Mouse (Mus musculus): Measurements from ENCODE around the gene Pklr.
"Not testable (repeated sequence)": the region's sequence is repeated elsewhere in the genome, so short reads cannot be mapped to it uniquely, and the experiment has no call there.

The Pklr gene

DNA sequence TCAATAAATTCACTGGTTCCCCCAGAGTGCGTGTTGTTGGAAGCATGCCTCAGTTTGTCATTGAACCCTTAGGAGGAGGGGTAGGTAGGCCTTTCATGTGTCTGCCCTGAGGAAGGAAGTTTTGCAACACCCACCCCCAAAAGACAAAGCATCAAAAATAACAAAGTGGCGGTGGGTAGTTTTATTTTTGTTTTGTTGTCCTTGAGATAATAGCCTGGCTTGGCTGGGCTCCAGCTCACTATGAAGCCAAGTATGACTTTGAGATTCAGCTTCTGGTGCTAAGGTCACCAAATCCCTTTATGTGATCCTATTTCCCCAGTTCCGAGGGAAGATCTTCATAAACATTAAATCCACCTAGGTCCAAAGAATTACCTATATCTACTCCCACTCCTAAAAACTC, 11.7 kb upstream of the Pklr start:
- DNase-seq (ENCODE audit: low spot score in 2 of 2): no peak

DNA sequence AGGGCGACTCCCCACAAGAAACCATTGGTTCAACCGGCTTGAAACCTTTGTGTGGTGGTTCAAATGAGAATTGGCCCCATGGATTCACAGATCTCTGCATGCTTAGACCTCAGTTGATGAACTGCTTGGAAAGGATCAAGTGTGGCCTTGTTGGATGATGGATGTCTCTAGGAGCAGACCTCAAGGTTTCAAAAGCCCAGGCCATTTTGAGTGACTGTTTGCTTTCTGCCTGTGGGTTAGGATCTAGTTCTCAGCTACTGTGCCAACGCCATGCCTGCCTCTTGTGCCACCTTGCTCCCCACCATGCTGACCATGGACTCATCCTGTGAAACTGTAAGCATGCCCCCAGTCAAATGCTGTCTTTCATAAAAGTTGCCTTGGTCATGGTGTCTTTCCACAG, 10.0 kb upstream of the Pklr start:
- no peak for DNase-seq (ENCODE audit: low spot score in 2 of 2)

DNA sequence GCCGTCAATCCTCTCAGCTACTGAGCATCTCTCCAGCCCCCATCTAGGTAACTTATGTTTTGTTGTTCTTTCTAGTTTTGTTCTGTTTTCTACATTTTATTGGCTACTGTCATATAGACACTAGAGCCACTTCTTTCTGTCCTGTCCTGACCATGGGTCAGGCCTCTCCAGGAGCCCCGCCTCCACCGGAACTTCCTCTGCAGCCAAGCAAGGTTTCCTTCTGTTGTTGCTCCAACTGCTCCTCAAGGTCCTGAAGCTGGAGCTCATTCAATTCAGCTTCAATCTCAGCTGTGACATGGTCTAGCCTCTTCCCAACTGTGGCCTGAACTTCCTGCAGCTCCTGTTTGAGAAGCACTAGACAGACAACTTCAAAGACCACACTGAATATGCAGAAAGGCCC, 6.0 kb upstream of the Pklr start:
- no peak for DNase-seq (ENCODE audit: low spot score in 2 of 2)

DNA sequence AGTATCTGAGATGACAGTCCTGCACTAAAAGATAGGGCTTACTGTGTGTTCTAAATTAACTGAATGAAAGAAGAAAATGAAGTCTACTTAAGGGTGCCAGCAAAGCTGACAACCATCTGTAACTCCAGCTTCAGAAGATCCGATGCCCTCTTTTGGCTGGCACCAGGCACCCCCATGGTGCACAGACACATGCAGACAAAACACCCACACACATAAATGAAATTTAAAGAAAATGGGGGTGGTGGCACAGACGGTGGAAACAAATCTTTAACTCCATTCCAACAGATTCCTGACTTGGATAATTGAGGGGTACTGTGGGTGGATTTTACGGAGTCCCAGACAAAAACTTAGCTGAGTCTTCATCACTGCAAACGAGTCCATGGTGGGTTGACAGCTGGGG, 4.1 kb upstream of the Pklr start:
- no peak for DNase-seq (ENCODE audit: low spot score in 2 of 2)

DNA sequence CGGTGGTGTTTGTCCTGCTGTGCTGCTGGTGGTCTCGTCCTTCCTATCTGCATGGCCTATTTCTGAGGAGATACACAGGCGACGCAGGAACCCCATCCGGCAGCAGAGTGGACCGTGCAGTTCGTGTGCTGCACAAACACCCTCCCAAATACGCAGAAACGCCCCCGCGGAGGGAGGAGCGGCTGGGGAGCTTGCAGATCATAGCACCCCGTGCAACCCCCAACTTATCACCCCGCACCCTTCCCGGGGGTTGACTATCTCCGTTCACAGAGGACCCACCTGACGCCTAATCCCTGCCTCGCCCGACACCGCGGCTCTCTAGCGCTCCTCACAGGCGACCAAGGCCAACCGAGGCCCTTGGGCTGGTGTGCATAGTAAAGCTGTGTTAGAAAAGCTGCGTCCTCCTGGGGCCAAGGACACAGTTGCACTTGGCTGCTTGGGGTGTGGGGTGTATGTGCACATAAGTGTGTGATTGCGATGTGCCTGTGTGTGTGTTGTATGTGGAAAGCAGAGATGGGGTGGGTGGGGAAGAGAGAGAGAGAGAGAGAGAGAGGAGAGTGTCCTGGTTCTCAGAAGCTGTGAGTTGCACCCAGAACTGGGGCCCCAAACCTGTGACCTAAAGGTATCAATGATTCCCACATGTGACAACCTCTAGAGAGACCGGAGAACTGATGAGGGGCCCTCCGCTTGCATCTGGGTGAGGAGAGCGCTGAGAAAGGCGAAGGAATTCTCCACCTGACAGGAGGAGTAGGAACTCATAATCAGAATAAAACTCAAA, 3.5 kb upstream of the Pklr start:
- peak; percentile 35 to 43 for DNase-seq (ENCODE audit: low spot score in 2 of 2)

DNA sequence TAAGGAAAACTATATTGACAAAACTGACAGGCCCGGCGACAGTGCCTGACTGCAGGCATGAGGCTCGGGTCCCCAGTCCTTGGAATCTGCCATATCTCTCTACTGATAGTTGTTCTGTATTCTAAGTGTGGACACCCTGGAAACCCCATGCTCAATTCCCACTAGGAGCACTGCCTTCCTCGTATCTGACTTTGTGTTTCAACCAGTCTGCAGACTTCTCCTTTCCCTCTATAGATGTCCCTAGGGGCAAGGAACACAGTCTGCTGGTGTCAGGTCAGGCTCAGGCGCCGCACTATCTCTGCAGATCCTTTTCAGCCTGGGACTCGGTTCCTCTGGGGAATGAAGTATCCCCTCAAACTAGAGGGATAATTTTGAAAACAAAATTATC, 2.9 kb upstream of the Pklr start:
- no peak for DNase-seq (ENCODE audit: low spot score in 2 of 2)

DNA sequence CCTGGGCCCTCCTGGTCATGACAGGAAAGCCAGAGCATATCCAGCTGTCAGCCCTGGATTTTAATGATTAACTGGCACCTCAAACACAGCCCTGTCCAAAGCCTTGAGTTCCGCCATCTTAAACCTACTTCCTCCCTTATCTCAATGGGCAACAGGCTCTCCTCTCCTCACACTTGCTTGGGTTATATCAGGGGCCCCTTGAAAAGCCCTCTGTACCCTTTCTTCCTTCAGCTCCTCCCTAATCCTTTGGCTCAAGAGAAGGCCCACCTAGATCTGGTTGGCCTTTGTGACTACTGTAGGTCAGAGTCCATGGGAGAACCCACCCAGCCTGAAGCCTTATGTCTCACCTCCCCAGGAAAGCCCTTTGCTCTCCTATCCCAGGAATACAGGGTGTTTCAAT, 2.2 kb upstream of the Pklr start:
- no peak for DNase-seq (ENCODE audit: low spot score in 2 of 2)

DNA sequence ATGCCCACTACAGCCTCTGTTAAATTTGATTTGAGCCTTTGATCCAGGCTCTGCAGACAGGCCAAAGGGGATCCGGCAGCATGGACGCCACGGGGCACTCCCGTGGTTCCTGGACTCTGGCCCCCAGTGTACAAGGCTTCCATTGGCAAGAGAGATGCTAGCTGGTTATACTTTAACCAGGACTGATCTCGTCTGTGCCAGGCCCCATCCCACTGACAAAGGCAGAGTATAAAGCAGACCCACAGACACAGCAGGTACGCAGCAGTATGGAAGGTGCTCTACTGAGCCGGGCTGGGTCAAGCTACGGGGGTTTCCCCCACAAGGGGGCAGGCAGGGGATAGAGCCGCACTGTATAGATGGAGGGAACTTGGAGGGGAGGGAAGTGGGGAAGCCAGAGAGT, 423 bp downstream of the Pklr start:
- DNase-seq (ENCODE audit: low spot score in 2 of 2): no peak

DNA sequence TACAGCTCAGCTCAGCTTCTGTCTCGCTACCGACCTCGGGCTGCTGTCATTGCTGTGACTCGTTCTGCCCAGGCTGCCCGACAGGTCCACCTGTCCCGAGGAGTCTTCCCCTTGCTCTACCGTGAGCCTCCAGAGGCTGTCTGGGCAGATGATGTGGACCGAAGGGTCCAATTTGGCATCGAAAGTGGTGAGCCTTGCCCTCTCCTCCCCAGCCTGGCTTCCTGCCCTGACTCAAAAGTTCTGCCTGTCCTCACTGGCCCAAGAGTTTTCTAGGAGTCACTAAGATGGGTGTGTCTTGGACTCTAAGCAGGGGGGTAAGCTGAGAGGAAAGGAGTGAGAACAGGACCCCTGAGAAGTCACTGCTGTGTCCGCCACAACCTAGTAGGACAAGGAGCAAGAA, 8.9 kb downstream of the Pklr start:
- DNase-seq (ENCODE audit: low spot score in 2 of 2): no peak

DNA sequence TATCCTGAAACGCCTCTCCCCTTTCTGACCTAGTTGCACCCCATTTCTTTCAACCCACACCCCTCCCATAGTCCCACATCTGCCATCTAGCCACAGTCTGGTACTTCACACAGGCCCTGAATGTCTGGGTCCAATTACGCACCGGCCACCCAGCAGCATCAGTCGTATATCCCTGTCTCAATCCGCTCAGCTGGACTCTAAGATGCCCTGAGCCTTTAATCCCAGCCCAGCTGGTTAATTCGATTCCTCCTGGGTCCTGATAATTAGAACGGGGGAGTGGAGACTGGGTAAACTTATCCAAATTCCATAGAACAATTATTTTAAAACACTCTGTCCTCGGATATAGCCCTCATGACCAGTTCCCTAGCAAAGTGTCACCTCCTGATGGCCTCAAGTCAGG, 9.6 kb downstream of the Pklr start:
- no peak for DNase-seq (ENCODE audit: low spot score in 2 of 2)

DNA sequence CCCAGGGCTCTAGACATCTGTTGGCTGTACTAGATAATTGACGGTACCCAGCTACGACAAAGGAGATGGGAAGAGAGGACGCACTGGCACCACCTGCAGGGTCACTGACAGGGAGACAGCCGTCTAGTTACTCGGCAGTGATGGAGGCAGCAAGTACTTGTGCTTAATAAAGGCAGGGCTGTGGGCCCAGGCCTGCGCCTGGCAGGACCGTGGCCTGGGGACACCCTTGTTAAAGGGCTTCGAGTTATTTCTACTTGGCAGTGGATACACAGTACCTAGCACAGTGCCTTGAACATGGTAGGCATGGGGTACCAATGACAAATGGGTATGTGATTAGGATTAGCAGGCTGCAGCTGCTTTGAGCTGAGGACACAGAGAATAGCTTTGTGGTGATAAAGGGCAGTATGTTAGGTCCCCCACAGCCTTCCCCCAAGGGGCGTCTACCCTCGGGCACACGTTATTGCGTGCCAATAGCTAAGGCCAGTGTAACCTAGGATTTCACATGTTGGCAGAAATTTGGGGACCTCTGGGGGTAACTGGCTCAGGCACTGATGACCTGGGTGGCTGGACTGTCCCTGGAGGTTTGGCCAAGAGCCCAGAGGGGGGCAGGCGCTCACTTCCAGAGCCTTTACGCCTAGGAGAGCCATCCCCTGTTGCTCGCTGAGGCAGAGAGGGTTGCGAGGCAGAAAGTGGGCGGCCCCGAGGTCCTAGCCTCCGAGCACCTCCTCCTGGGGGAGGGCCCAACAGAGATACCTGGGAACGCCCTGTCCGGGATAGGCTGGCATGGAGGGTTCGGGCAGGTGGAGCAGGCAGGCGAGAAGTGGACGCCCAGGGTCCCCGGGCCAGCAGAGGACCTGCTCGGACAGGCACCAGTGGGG, 11.4 kb downstream of the Pklr start:
- DNase-seq (ENCODE audit: low spot score in 2 of 2): no peak

DNA sequence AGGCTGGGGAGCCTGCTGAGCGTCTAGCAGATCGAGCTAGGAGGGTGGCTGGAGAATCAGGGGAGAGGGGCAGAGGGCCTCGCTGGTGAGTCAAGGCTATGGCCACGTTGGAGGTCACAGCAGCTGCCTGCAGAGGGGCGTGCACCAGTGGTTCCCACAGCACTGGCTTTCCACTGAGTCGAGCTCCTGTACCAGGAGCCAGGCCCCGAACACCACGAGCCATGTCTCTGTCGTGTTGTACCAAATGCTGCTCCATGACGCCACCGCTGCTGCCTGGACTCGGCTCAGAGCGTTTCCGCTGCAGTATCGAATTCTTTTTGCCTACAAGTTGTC, 12.0 kb downstream of the Pklr start:
- no peak for DNase-seq (ENCODE audit: low spot score in 2 of 2)

DNA sequence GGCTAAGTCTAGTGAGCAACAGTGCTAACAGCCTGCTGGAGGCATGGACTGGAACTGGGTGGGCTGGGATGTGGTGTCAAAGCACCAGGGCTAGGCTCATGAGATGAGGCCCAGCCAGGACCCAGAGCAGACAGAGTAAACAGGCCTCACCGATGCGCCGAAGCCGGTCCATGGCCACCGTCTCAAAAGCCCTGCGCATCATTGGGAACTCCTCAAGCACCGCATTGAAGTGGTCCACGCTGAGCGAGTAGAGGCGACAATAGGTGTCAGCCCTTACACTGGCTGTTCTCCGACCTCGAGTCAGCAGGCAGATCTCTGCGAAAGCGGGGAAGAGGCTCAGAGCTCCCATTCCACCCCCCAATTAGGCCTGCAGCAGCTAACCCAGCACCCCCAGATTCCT, 12.6 kb downstream of the Pklr start:
- DNase-seq (ENCODE audit: low spot score in 2 of 2): no peak

DNA sequence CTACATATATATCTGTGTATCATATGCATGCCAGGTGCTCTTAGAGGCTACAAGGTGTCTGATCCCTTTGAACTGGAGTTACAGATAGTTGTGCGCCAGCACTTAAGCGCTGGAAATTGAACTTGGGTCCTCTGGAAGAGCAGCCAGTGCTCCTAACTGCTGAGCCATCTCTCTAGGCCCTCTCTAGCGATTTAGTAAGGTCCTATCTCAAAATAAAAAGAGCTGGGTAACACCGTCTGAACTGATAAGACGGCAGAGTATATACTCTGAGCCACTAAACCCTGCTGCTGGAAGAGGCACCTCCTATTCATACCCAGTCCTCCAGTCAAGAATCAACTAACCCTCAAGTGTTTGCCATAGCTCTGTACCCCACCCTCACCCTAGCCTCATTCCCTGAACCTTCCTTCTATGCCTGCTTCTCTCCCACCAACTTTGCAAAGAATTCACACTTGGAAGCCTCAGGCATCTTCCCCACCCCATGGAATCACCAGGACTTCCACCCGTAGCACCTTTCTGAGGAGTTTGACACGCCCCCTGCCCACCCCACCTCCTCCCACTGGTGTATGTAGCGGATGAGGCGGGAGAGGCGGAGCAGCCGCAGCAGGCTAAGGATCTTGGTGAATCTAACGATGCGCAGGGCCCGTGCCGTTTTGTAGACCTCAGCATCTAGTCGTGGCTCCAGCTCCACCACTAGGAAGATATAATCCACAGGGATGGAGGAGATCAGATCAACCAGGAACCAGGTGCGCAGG, 16.3 kb downstream of the Pklr start:
- no peak for DNase-seq (ENCODE audit: low spot score in 2 of 2)

DNA sequence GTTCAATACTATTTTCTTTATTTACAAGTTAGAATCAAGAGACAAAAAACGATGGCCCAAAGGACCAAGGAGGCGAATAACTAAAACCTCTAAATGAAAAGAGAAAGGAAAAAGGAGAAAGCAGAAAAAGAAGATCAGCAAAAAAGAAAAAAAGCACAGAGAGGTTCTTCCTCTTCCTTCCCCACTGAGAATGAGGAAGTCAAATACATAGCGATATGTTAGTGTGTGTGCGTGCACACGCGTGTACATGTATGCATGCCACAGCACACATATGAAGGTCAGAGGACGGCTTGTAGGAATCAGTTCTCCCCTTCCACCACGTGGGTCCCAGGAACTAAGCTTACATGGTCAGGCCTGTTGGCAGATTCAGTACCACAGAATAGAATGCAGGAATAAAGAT, 21.0 kb downstream of the Pklr start:
- no peak for DNase-seq (ENCODE audit: low spot score in 2 of 2)

DNA sequence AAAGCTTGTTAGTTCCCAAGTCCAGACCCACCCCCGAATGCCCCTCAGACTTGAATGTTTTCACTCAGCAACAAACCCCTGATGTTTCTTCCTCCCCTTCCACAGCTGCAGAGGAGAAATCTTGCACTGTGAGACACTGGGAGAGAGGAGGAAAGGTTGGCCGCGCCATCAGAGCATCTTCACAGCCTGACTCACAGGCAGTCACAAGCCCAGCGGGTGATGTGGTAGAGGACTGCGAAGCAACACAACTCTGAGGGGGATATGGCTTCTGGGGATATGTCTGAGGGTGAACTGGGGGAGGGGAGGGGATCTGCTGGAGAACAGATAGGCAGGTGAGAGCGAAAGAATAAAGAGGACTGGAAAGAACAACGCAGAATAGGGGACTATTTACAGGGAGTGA, 22.7 kb downstream of the Pklr start:
- no peak for DNase-seq (ENCODE audit: low spot score in 2 of 2)

DNA sequence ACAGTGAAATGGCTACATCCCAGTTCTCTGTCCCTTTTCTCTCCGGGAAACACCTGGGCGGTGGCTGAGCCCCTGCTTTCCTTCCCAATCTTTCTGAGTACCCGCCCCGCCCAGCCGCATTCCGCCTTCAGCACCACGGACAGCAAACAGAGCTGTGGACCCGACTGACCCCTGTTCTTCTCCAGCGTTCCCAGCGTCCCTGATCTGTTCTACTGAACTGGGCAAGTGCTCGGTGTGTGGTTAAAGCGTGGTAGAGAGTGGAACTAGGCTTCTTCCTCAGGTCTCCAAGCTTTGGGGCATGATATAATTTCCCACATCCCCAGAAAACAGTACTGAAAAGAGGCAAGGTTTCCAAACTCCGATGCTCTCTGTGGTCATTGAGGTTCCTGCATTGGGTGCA, 23.3 kb downstream of the Pklr start:
- DNase-seq (ENCODE audit: low spot score in 2 of 2): peak in 1 of 2 experiments; percentile 38

DNA sequence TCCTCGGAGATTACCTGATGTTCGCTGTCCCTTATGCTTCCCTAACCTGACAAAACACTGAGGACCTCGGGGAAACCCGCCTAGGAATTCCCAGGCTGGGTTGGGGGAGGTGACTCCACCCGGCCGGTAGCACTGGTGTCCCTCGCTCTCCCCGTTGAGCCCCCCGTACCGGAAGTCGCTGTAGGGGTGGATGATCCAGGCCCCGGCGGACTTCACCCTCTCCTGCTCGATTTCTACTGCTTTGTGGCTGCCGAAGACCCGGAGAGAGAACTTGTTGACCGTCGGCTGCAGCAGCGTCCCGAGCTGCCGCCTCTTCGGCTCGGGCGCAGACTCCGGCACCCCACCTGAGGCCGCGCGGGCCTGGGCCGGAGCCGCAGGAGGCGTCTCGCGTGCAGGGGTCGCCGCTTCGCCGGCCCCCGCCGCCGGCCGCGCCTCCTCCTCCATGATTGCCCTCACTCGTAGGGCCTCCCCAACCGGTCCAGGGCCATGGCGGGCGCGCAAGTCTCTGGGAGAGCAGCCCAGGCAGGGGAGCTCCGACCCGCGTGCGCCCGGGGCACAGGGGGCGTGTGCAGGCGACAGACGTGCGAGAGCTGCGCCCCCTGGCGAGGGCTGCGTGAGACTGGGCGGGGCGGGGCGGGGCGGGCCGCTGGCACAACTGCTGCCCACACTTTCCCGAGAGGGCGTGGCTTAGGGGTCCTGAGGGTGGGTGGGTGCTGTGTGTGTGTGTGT, 23.8 kb downstream of the Pklr start, which contains the start of gene Hcn3:
TSS of gene Hcn3 (minus strand) at position 581 of the 729 bp plus-strand sequence.
- DNase-seq (ENCODE audit: low spot score in 2 of 2): peak in 1 of 2 experiments; percentile 66

DNA sequence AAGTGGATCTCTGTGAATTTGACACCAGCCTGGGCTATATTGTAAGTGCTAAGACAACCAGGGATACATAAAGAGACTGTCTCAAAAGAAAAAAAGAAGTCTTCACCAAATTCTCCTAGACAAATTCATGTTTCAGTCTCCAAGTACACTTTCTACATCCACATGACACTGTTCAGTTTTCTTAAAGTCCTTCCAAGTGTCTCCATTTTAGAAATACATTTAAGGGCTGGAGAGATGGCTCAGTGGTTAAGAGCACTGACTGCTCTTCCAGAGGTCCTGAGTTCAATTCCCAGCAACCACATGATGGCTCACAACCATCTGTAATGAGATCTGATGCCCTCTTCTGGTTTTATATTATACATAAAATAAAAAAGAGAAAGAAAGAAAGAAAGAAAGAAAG, 25.3 kb downstream of the Pklr start:
- not testable (repeated sequence) for DNase-seq (ENCODE audit: low spot score in 2 of 2)

DNA sequence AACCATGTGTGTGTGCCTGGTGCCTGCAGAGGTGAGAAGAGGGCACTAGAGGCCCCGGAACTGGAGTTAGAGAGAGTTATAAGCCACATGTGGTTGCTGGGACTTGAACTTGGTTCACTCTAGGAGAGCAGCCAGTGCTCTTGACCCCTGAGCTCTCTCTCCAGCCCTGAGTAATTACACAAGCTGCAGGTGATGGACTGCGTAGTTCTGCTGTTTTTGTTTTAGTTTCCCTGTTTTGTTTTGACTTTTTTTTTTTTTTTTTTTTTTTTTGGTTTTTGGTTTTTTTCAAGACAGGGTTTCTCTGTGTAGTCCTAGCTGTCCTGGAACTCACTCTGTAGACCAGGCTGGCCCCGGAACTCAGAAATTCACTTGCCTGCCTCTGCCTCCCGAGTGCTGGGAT, 25.8 kb downstream of the Pklr start:
- no peak for DNase-seq (ENCODE audit: low spot score in 2 of 2)

DNA sequence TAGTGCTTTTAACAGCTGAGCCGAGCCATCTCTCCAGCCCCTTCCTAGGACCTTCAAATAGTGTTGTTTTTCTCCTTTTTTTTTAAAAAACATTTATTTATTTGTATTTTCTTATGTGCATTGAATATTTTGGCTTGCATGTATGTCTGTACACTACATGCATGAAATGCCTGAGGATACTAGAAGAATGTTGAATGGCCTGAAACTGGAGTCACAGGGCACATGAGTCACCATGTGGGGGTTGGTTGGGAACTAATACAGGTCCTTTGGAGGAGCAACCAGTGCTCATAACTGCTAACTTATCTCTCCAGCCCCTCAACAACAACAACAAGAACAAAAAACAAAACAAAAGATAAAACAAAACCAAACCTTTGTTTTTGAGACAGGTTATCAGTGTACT, 27.2 kb downstream of the Pklr start:
- no peak for DNase-seq (ENCODE audit: low spot score in 2 of 2)
